Mouse (Mus musculus) 3T3-L1 (cell line): ENCODE results near the gene Traf3.

Experiments used
- DNase-seq: peaks from one replicate; pipeline ENCODE4 v3.0.0-alpha.2; 2015; ENCODE audit warnings: low read depth, low spot score

Traf3 gene

GRCm38 (mm10) chr12:111165831-111166591 lies at the start of gene Traf3:
Gene Traf3, plus strand, starts transcription at chr12:111166370.
- DNase-seq = peak; percentile 46

DNA sequence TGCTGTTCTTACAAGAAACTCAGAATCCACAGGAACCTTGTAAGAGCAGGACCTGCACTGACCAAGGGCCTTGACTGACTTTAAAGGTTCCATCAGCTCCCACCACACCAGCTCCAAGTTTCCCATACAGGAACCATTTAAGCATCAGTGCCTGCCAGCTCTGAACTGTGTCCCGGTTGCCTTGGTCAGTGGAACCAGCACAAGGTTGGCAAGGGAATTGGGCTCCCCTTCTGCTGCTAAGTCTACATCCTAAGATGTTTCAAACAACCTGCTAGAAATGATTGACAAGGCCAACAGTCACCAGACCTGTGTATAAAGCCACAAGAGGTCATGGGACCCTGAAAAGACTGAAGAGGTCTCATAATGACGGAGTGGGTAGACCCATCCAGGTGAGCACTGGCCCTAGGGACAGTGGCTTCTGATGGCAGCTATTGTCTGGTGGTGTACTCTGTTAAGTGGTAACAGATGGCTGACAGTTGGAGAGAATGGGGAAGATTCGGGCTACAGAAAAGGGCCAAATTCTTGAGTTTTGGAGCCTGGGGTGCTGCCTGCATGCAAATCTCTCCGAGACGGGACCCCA lies 46.6 kb upstream of the Traf3 start:
- no peak for DNase-seq

DNA sequence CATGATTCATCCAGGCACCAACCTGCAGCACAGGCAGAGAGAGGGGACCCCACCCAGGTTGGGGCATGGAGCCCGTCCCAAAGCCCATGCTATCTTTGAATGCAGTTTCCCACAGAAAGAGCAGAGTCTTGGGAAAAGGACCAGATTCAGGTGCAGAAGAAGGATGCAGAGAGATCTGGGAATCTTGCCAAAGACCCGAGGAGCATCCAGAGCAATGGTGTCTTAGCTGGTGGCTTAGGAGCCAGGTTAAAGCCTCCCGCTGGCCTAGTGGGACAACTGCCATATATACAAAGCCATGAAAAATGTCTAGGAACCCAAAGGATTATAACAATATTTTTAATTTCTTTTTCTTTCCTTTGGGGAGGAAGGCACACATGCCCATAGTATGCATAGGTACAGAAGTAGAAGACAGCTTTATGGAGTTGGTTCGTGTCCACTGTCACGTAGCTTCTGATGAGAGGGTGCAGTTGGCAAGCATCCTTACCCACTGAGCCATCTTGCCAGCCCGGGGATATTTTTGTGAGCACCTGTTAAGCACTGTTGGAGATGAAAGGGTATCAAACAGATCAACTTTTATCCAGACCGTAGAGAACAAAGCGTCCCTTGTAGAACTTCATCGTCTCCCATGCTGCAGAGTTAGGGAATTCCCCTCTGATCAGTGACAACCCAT lies 45.1 kb upstream of the Traf3 start:
- no peak for DNase-seq

DNA sequence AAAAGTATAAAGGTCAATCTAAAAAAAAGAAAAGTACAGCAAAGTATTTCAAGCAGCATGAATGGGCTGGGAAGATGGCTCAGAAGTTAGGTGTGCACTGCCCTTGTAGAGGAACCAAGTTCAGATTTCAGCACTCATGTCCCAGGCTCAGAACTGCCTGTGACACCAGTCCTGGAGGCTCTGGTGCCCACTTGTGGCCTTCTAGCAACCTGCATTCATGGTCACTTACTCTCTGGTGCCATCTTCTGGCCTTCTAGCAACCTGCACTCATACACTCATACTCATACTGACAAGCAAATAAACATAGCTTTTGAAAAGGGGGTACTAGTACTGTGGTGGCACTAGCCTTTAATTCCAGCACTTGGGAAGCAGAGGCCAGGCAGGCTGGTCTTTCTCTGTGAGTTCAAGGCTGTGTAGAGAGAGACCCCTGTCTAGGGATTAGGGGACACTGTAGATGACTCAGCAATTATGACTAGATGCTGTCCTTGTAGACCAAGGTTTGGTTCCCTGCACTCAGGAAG lies 43.8 kb upstream of the Traf3 start:
- peak; percentile 51 for DNase-seq

DNA sequence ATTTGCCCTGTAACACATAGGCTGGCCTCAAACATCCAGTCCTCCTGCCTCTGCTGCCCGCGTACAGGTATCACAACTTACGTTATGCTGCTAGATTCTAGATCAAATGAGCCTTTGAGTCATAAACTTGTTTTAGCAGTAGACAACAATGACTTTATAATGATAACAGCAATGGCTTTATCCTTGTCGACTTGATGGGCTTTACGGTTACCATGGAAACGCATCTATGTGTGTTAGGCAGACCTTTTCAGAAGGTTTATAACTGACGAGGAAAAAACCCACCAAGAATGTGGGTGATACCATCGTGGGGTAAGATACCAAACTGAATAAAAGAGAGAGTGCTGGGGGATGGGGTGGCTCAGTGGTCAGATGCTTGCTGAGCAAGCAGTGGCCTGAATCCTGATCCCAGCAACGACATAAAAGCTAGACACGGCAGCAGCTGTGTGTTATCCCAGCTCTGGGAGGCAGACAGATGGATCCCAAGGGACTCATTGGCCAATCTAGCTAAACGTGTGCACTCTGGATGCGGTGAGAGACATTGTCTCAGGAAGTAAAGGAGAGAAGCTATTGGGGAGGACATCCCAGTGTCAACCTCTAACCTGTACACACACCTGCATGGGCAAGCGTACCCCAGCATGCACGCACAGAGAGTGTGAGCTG lies 41.4 kb upstream of the Traf3 start:
- DNase-seq = no peak

GRCm38 (mm10) chr12:111125666-111126065 lies 40.5 kb upstream of the Traf3 start:
- DNase-seq = no peak

DNA sequence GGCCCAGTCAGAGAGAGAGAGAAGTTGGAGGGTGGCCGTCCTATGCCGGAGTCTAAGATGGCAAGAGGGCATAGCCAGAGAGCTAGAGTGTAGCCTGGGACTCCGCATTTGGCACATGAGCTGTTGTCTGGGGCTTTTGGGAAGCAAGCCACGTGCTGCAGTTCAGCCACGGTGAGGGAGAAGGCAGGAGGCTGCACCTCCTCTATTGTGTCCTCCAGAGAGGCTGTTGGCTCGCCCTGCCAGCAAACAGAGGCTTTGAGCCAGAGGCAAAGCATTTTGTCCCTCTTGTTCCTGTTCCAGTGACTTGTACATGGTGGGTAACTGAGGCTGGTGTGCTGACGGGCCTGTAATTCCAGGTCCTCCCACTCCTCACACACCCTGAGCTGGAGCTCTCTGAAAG lies 32.0 kb upstream of the Traf3 start:
- no peak for DNase-seq

- no peak for DNase-seq
Measured at GRCm38 (mm10) chr12:111134791-111135733, 31.1 kb upstream of the Traf3 start.

DNA sequence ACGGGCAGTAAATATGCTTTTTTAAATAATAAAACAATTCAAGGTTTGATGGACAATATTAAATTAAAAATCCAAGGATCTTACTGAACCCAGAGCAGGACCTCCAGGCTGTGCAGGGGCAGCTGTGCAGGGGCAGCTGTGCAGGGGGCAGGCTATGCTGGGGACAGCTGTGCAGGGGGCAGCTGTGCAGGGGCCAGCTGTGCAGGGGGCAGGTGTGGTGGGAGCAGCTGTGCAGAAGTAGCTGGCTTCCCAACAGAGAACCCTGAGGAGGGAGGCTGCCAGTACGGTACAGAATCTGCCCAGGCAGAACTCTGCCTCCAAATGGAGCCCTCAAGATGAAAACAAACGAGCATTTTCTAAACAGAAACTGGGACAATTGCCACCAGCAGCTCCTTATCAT lies 30.2 kb upstream of the Traf3 start:
- no peak for DNase-seq

DNA sequence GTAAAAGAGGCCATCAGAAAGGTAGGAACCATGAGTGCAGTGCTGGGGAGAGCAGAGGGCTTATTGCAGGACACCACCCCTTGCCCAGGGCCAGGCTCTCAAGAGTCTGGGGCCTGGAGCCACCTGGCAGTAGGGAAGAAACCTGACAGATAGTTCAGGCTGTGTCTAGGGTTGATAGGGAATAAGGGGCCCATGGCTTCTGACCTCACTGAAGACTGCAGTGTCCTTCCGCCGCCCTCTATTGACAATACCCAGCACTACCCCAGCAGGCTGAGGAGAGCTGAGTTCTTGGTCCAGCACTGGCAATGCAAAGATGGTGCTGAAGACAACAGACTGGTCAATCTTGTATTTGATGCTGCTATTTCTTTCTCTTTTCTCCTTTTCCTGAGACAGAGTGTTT lies 29.1 kb upstream of the Traf3 start:
- DNase-seq = no peak

- DNase-seq = no peak
Measured at GRCm38 (mm10) chr12:111143005-111143508, 23.1 kb upstream of the Traf3 start.

- no peak for DNase-seq
Measured at GRCm38 (mm10) chr12:111143509-111144063, 22.6 kb upstream of the Traf3 start.

- DNase-seq = no peak
Measured at GRCm38 (mm10) chr12:111144598-111144997, 21.6 kb upstream of the Traf3 start.

DNA sequence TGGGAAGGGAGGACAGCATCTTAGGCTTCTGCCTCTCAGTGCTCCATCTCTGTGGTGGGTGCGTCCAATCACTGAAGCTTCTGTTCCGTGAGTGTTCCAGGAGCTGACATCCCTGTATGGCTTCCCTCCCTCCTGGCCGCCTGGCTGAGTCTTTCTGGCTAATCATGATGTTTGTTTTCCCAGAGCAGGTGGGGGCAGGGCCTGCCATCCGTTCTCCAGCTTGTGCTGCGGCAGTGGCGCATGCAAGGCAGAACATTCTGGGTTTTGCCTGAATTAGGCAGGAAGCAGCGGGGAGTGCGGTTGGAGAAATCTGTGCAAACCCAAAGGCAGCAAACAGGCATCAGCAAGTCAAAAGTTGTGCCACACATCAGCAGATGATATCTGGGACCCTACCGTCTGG lies 20.9 kb upstream of the Traf3 start:
- no peak for DNase-seq

DNA sequence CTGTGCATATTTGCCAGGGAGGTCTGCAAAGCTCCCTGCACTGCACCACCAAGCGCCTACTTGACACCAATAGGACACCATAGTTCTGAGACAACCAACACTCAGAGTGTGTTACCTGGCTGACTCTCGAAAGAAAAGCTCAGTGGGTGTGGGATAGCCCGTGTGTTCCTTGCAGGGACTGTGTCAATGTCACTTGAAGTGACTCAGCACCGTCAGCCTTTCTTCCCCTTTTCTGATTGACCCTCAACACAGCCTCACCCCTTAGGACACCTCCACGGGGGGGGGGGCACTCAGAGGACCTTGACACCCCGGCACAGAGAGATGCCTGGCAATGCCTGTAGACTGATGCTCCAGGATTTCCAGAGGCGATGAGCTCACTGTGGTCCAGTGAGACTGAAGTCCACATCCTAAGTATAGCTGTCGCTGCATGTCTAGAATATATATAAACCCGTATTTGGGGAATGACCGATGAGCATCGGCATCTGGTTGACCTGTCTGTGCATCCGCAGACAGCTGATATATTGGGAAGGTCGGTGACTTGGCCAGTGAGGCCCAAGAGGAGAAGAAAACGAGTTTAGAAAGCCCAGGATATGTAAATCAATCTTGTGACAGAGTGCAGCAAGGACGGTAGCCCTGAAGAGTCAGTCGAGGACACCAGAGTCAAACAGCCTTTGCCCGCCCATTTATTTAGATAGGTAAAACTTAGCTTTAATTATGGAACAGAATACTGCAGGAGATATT lies 16.5 kb upstream of the Traf3 start:
- DNase-seq = no peak

- no peak for DNase-seq
Measured at GRCm38 (mm10) chr12:111150236-111150596, 16.0 kb upstream of the Traf3 start.

GRCm38 (mm10) chr12:111151422-111152156 lies 14.6 kb upstream of the Traf3 start:
- DNase-seq = no peak

GRCm38 (mm10) chr12:111152579-111152978 lies 13.6 kb upstream of the Traf3 start:
- no peak for DNase-seq
